In genomic region chr11:5469084-5469483, GRCm38 (mm10) we compare ENCODE assay signal across 8 mouse cellular contexts. TPM values are rescaled to one million over a fixed set of nuclear protein-coding genes. Genes with fewer than 3 reads are reported as not detected.
DNase-seq lines count a peak whose midpoint lies in the region; ATAC-seq and TF ChIP-seq lines count a peak whose summit lies in the region.

No protein-coding gene starts in this region.

- no peak overlapping the region for H3K27ac ChIP-seq in testis, adult 2 months (ENCODE audit: control insufficient read depth, insufficient read depth, low read depth, low read length)
- no peak overlapping the region for H3K27ac ChIP-seq in bone marrow macrophage, adult 2 months (ENCODE audit: insufficient read depth, low read depth, low read length)

- TF ChIP-seq POLR2A in testis, adult 2 months (IDR thresholded peaks at IDR 0.05; ENCODE audit: control insufficient read depth, low read depth, low read length) = no peak
- TF ChIP-seq POLR2A in bone marrow macrophage, adult 2 months (IDR thresholded peaks at IDR 0.05; ENCODE audit: borderline replicate concordance, low read depth, low read length) = no peak

- H3K27me3 ChIP-seq in testis, adult 2 months (ENCODE audit: control insufficient read depth, insufficient read depth, low read length) = no peaks in the 10 kb centered on the region

- H3K4me3 ChIP-seq in testis, adult 2 months (ENCODE audit: control insufficient read depth, low read depth, low read length) = no peak overlapping the region
- no peak overlapping the region for H3K4me3 ChIP-seq in bone marrow macrophage, adult 2 months (ENCODE audit: insufficient read depth, low read length)

- no peaks in the 10 kb centered on the region for H3K36me3 ChIP-seq in testis, adult 2 months (ENCODE audit: control insufficient read depth, insufficient read depth, low read length)

- intact Hi-C loops in heart, postnatal 14 days (cut with DNase I) = no loop called here

- peak; percentile 60; the same call in 1 of the 2 replicates for TF ChIP-seq CTCF in testis, adult 2 months (IDR thresholded peaks at IDR 0.05; ENCODE audit: control insufficient read depth, insufficient read depth, insufficient replicate concordance, low read depth, low read length)
- TF ChIP-seq CTCF in bone marrow macrophage, adult 2 months (IDR thresholded peaks at IDR 0.05; ENCODE audit: low read depth, low read length) = peak; percentile 63

- peak; percentile 42 to 59 for DNase-seq in heart, postnatal 14 days
- no peak for DNase-seq in heart, adult 11 months
- DNase-seq in testis, postnatal 14 days (ENCODE audit: low spot score) = no peak
- DNase-seq in layer of hippocampus, postnatal 14 days (ENCODE audit: low spot score in 2 of 2) = peak; percentile 15 to 33
- DNase-seq in spleen, adult 18-20 months = peak; percentile 12 to 62

- no peaks in the 10 kb centered on the region for H3K4me1 ChIP-seq in testis, adult 2 months (ENCODE audit: control insufficient read depth, insufficient read depth, low read length)
- no peaks in the 10 kb centered on the region for H3K4me1 ChIP-seq in bone marrow macrophage, adult 2 months (ENCODE audit: control insufficient read depth, insufficient read depth, low read length)

- ATAC-seq in inflammation-experienced regulatory T-cells, adult 6 months = no peak

RNA-seq across cellular contexts. Expression of gene Znrf3, which starts 24.4 kb away (rescaled TPM):
- total RNA-seq in heart, postnatal 14 days (2021) = 10 to 100 TPM; 10.4 to 12.6 TPM
- 13.0 and 13.1 TPM in 2 replicates for polyA plus RNA-seq in testis, adult 2 months (2012; rRNA removed)
- polyA plus RNA-seq in bone marrow macrophage, adult 2 months (2012; ENCODE audit: insufficient read depth, insufficient read length, missing spikeins) = 2.2 and 2.4 TPM in 2 replicates
- total RNA-seq in layer of hippocampus, postnatal 14 days (2021) = 10 to 100 TPM; 19.9 to 22.3 TPM
- 10 to 100 TPM in 2 of 3 experiments, 1 to 10 TPM in 1; 3.3 to 19.8 (median 17.3) TPM for polyA plus RNA-seq in inflammation-experienced regulatory T-cells, adult 6 months (2017; shearing (Covaris generic))

RNA-seq across cellular contexts. Expression of gene Xbp1, which starts 51.4 kb away (rescaled TPM):
- 10 to 100 TPM; 50.8 to 65.3 TPM for total RNA-seq in heart, postnatal 14 days (2021)
- 9.0 and 9.2 TPM in 2 replicates for polyA plus RNA-seq in testis, adult 2 months (2012; rRNA removed)
- 133 and 140 TPM in 2 replicates for polyA plus RNA-seq in bone marrow macrophage, adult 2 months (2012; ENCODE audit: insufficient read depth, insufficient read length, missing spikeins)
- total RNA-seq in layer of hippocampus, postnatal 14 days (2021) = 10 to 100 TPM; 72.9 to 88.1 TPM
- 10 to 100 TPM; 41.8 to 48.9 (median 45.0) TPM for polyA plus RNA-seq in inflammation-experienced regulatory T-cells, adult 6 months (2017; shearing (Covaris generic))

Comparison
In these comparisons a context has a peak if more than half of its experiments do, and no peak if none do; other contexts are left out.
1. DNase-seq: peak in heart, postnatal 14 days (2 of 2), layer of hippocampus, postnatal 14 days (2 of 2) and spleen, adult 18-20 months (2 of 2); none in heart, adult 11 months (single experiment) and testis, postnatal 14 days (single experiment).